In genomic region chr19:24032654-24033236, GRCm38 (mm10) we compare ENCODE assay signal across 17 mouse cellular contexts. TPM values are rescaled to one million over a fixed set of nuclear protein-coding genes. Genes with fewer than 3 reads are reported as not detected.
"Had no signal": no experiment of that assay in that cellular context is flagged by ENCODE, and none has a peak within 500 bp of the region (broad histone marks: within the 10 kb centered on the region; RNA-seq: fewer than 3 reads in every experiment).

No protein-coding gene starts in this region.

- H3K27ac ChIP-seq: limb, embryonic 12.5 days; limb, embryonic 15.5 days; liver, embryonic 14.5 days had no signal

- H3K9me3 ChIP-seq: limb, embryonic 12.5 days; limb, embryonic 15.5 days had no signal

- H3K4me3 ChIP-seq: limb, embryonic 12.5 days; limb, embryonic 15.5 days had no signal

- H3K4me2 ChIP-seq: limb, embryonic 12.5 days; limb, embryonic 15.5 days; liver, embryonic 11.5 days; lung, embryonic 14.5 days; midbrain, embryonic 11.5 days had no signal

- DNase-seq: kidney, adult 8-10 months; kidney, postnatal 4 days; left cerebral cortex, postnatal 4 days; liver, postnatal 0 days; lung, embryonic 14.5 days; lung, postnatal 10 days; lung, postnatal 4 days; midbrain, embryonic 14.5 days; thymus, adult 18-20 months; thymus, postnatal 36 days had no signal

- ATAC-seq: liver, postnatal 0 days had no signal

- H3K9ac ChIP-seq: limb, embryonic 12.5 days; limb, embryonic 15.5 days; liver, embryonic 14.5 days; liver, postnatal 0 days; lung, embryonic 14.5 days had no signal

- H3K36me3 ChIP-seq: limb, embryonic 12.5 days; limb, embryonic 15.5 days had no signal

RNA-seq across cellular contexts. Expression of gene Fam189a2, which starts 1.9 kb away (rescaled TPM):
- total RNA-seq: megakaryocyte progenitor cell, adult 5-6 weeks; megakaryocyte-erythroid progenitor cell, adult 5-6 weeks had no signal
